Mouse (Mus musculus) brain, embryonic 14.5 days (tissue): ENCODE data around the gene Pgghg. TPM values are rescaled to one million over a fixed set of nuclear protein-coding genes. Genes with fewer than 3 reads are reported as not detected.

Source experiments
- DNase-seq: peaks from one replicate; pipeline ENCODE4 v3.0.0-alpha.2; 2011; ENCODE audit warnings: low read depth
- CTCF ChIP-seq: fragments of 200-500 bp; IDR thresholded peaks from 2 replicates; pipeline ENCODE4 v1.5.1; 2012; ENCODE audit warnings: inconsistent platforms, mild to moderate bottlenecking, moderate library complexity, borderline replicate concordance; ENCODE audit not compliant: insufficient read depth, insufficient read length; ENCODE audit errors: extremely low read depth
- POLR2A ChIP-seq: fragments of 200-500 bp; IDR thresholded peaks from 2 replicates; pipeline ENCODE4 v1.6.1; 2012; ENCODE audit warnings: mild to moderate bottlenecking, inconsistent platforms, borderline replicate concordance; ENCODE audit not compliant: poor library complexity, insufficient read depth, insufficient read length, severe bottlenecking; ENCODE audit errors: extremely low read depth
- polyA plus RNA-seq: library from polyadenylated mRNA; depleted of rRNA; stranded (reverse); fragments of >200 nt; gene quantifications from 2 replicates; pipeline ENCODE4 v1.2.3, GENCODE M21; 2012

Gene Pgghg
- polyA plus RNA-seq, 1 experiment = 13.2 TPM

GRCm38 (mm10) chr7:140951051-140951450 is 9.9 kb downstream of the Pgghg start:
- no peak for DNase-seq
- TF ChIP-seq CTCF (no peak), POLR2A (no peak)

- no peak for DNase-seq
- no peak for TF ChIP-seq CTCF
- no peak for TF ChIP-seq POLR2A
These were observed 10.6 kb downstream of the Pgghg start for GRCm38 (mm10) chr7:140951765-140952164.

GRCm38 (mm10) chr7:140952441-140952840 is 11.2 kb downstream of the Pgghg start:
- no peak for TF ChIP-seq CTCF
- TF ChIP-seq POLR2A = no peak

GRCm38 (mm10) chr7:140953133-140953532 is 11.9 kb downstream of the Pgghg start:
- no peak for TF ChIP-seq CTCF
- TF ChIP-seq POLR2A = no peak

More at GRCm38 (mm10) chr7:140952441-140952840, 11.2 kb downstream of the Pgghg start:
- no peak for DNase-seq

GRCm38 (mm10) chr7:140953800-140954732 is 12.9 kb downstream of the Pgghg start:
- DNase-seq = no peak
- TF ChIP-seq CTCF (no peak), POLR2A (no peak)

More at GRCm38 (mm10) chr7:140953133-140953532, 11.9 kb downstream of the Pgghg start:
- no peak for DNase-seq

- TF ChIP-seq POLR2A = no peak
- TF ChIP-seq CTCF = no peak
- DNase-seq = no peak
These were observed 13.5 kb downstream of the Pgghg start for GRCm38 (mm10) chr7:140954733-140955071.

- peak; percentile 27 for DNase-seq
- TF ChIP-seq CTCF (no peak), POLR2A (no peak)
These were observed 14.2 kb downstream of the Pgghg start for GRCm38 (mm10) chr7:140955342-140955741.

GRCm38 (mm10) chr7:140955758-140956555 is 14.8 kb downstream of the Pgghg start, which contains the start of the genes Gm45717 and Ifitm2:
Gene Gm45717, minus strand, starts transcription at chr7:140955937.
Gene Ifitm2, minus strand, starts transcription at chr7:140955987.
- peak; percentile 82 for DNase-seq
- no peak for TF ChIP-seq POLR2A
- no peak for TF ChIP-seq CTCF

- DNase-seq = no peak
- TF ChIP-seq POLR2A (no peak), CTCF (no peak)
These were observed 15.3 kb downstream of the Pgghg start for GRCm38 (mm10) chr7:140956556-140956869.

- peak; percentile 76 for DNase-seq
- peak; percentile 33; the same call in 1 of the 2 replicates for TF ChIP-seq CTCF
- TF ChIP-seq POLR2A = no peak
These were observed 18.1 kb downstream of the Pgghg start for GRCm38 (mm10) chr7:140959181-140959901.

- no peak for TF ChIP-seq CTCF
- TF ChIP-seq POLR2A = no peak
- no peak for DNase-seq
These were observed 18.8 kb downstream of the Pgghg start for GRCm38 (mm10) chr7:140960026-140960425.
